Mouse (Mus musculus): ENCODE measurements around the gene Enox1.

The Enox1 gene

GRCm38 (mm10) chr14:77272931-77273446, 116.4 kb downstream of the Enox1 start:
- in situ Hi-C loops (cut with MboI) = no loop called here

- in situ Hi-C loops (cut with MboI) = no loop called here
Observed at GRCm38 (mm10) chr14:77273721-77274120, 117.2 kb downstream of the Enox1 start.

- in situ Hi-C loops (cut with MboI) = no loop called here
Observed at GRCm38 (mm10) chr14:77275607-77276006, 119.0 kb downstream of the Enox1 start.

GRCm38 (mm10) chr14:77279143-77279542, 122.6 kb downstream of the Enox1 start:
- in situ Hi-C loops (cut with MboI) = no loop called here

- in situ Hi-C loops (cut with MboI) = no loop called here
Observed at GRCm38 (mm10) chr14:77280454-77280853, 123.9 kb downstream of the Enox1 start.

- in situ Hi-C loops (cut with MboI) = no loop called here
Observed at GRCm38 (mm10) chr14:77280893-77281292, 124.3 kb downstream of the Enox1 start.

- in situ Hi-C loops (cut with MboI) = no loop called here
Observed at GRCm38 (mm10) chr14:77283939-77284338, 127.4 kb downstream of the Enox1 start.

- in situ Hi-C loops (cut with MboI) = no loop called here
Observed at GRCm38 (mm10) chr14:77285453-77285852, 128.9 kb downstream of the Enox1 start.

- in situ Hi-C loops (cut with MboI) = no loop called here
Observed at GRCm38 (mm10) chr14:77291756-77292155, 135.2 kb downstream of the Enox1 start.

- in situ Hi-C loops (cut with MboI) = no loop called here
Observed at GRCm38 (mm10) chr14:77297039-77297438, 140.5 kb downstream of the Enox1 start.

- in situ Hi-C loops (cut with MboI) = no loop called here
Observed at GRCm38 (mm10) chr14:77298327-77298726, 141.8 kb downstream of the Enox1 start.

GRCm38 (mm10) chr14:77309571-77309970, 153.0 kb downstream of the Enox1 start:
- in situ Hi-C loops (cut with MboI) = no loop called here

GRCm38 (mm10) chr14:77311456-77311855, 154.9 kb downstream of the Enox1 start:
- in situ Hi-C loops (cut with MboI) = no loop called here

GRCm38 (mm10) chr14:77319396-77319795, 162.8 kb downstream of the Enox1 start:
- in situ Hi-C loops (cut with MboI) = no loop called here

GRCm38 (mm10) chr14:77324348-77324747, 167.8 kb downstream of the Enox1 start:
- in situ Hi-C loops (cut with MboI) = no loop called here

GRCm38 (mm10) chr14:77327693-77328092, 171.1 kb downstream of the Enox1 start:
- in situ Hi-C loops (cut with MboI) = no loop called here

- in situ Hi-C loops (cut with MboI) = no loop called here
Observed at GRCm38 (mm10) chr14:77329791-77330190, 173.2 kb downstream of the Enox1 start.

GRCm38 (mm10) chr14:77343662-77344340, 187.2 kb downstream of the Enox1 start:
- in situ Hi-C loops (cut with MboI) = no loop called here

- in situ Hi-C loops (cut with MboI) = no loop called here
Observed at GRCm38 (mm10) chr14:77346296-77346695, 189.7 kb downstream of the Enox1 start.

GRCm38 (mm10) chr14:77351803-77352352, 195.3 kb downstream of the Enox1 start:
- in situ Hi-C loops (cut with MboI) = no loop called here

GRCm38 (mm10) chr14:77362662-77363061, 206.1 kb downstream of the Enox1 start:
- in situ Hi-C loops (cut with MboI) = no loop called here

GRCm38 (mm10) chr14:77368411-77368810, 211.8 kb downstream of the Enox1 start:
- in situ Hi-C loops (cut with MboI) = no loop called here

- in situ Hi-C loops (cut with MboI) = no loop called here
Observed at GRCm38 (mm10) chr14:77369070-77369469, 212.5 kb downstream of the Enox1 start.

- in situ Hi-C loops (cut with MboI) = no loop called here
Observed at GRCm38 (mm10) chr14:77370521-77370920, 214.0 kb downstream of the Enox1 start.

All from mature B cell (primary cell).